Mouse (Mus musculus): ENCODE results near the gene Rgcc.

Gene Rgcc

GRCm38 (mm10) chr14:79301466-79301875 is at the start of gene Rgcc:
Gene Rgcc (minus strand): TSS chr14:79301645.
- peak; percentile 36 for DNase-seq (ENCODE audit: low read depth, low spot score)

DNA sequence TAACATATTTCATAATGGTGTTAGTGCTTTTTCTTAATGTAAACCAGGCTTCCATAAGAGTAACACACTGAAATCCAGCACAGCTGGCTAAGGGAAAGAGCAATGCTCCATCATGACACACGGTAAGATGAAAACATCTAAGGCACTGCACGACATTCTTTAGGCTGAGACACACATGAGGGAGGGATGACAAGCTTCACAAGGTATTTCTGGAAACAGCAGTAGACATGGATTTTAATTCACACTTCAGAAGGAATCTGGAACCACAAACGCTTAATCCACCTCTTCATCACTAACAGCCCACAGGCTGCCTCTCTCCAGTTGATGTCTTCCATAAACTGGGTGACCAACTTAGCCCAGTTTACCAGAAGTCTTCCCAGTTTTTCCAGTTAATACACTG is 44.9 kb upstream of the Rgcc start:
- no peak for DNase-seq (ENCODE audit: low read depth, low spot score)

- DNase-seq (ENCODE audit: low read depth, low spot score), result no peak
Measured at GRCm38 (mm10) chr14:79335613-79336012, 34.2 kb upstream of the Rgcc start.

DNA sequence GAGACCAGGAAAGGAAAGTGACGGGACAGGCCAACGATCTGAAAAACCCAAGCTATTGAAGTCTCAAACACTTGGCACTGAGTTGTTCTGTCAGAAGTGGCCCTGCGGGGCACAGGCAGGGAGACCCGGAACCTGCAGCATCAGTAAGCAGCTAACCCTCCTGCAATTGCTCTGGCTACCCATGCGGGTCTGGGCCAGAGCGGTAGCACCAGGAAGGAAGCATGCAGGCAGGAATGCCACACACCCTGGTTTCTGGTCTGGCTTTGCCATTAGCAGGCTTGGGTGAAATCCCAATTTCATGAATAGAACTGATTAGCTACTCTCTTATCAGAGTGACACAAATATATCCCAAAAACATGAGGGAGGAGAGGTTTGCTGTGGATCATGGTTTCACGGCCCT is 30.5 kb upstream of the Rgcc start:
- no peak for DNase-seq (ENCODE audit: low read depth, low spot score)

- no peak for DNase-seq (ENCODE audit: low read depth, low spot score)
Measured at GRCm38 (mm10) chr14:79330944-79331561, 29.6 kb upstream of the Rgcc start.

- DNase-seq (ENCODE audit: low read depth, low spot score), result peak; percentile 16
Measured at GRCm38 (mm10) chr14:79327033-79327432, 25.6 kb upstream of the Rgcc start.

DNA sequence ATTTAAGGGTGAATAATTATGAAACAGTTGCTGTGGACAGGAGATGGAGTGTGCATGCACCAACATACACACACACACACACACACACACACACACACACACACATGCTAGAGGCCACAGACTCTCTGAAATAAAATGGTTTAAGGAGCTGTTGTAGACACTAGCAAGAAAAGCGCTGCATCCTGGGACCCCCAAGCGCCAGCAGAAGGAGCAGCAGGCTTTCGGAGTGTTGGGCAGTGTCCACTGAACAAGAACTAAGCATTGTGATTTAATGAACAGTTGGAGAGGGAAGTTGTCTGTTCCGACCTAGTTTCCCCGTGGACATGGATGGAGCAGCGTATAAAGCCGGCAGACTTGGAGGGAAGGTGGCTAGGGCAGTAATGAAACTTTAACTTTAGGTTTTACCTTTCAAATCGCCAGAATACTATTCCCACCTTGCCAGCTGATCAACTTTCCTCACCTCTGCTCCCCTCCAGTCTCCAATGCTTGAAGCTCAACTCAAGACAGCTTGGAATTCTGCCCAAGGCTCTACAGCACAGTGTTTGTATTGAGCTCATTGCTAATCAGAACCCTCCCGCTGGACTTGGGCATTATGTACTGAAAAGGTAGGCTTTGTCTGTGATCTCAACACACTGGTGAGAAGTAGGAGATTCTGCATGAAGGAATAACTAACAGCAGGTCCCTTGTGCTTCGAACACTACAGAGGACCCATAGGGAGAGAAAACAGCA is 22.8 kb upstream of the Rgcc start:
- no peak for DNase-seq (ENCODE audit: low read depth, low spot score)

DNA sequence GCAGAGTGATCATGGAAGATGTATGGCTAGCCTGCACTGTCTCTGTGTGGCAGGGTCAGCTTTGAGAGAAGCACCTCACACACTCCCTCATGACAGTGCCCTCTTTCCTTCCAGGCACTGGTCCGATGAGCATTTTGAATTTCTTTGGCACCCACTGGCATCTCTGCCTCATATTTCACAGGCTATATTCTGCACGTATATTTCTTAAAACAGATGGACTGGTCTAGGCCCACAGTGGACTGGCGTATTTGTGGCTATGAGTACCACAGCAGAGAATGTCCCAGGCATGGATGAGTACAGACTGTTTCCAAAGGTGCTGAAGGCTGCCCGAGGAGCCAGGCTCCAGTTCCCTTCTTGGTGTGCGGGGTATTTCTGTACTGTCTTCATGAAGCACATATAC is 20.4 kb upstream of the Rgcc start:
- no peak for DNase-seq (ENCODE audit: low read depth, low spot score)

GRCm38 (mm10) chr14:79321152-79321551 is 19.7 kb upstream of the Rgcc start:
- no peak for DNase-seq (ENCODE audit: low read depth, low spot score)

- DNase-seq (ENCODE audit: low read depth, low spot score), result no peak
Measured at GRCm38 (mm10) chr14:79317602-79318001, 16.2 kb upstream of the Rgcc start.

- DNase-seq (ENCODE audit: low read depth, low spot score), result no peak
Measured at GRCm38 (mm10) chr14:79315877-79316276, 14.4 kb upstream of the Rgcc start.

- DNase-seq (ENCODE audit: low read depth, low spot score), result no peak
Measured at GRCm38 (mm10) chr14:79314245-79315010, 13.0 kb upstream of the Rgcc start.

GRCm38 (mm10) chr14:79313439-79314175 is 12.2 kb upstream of the Rgcc start:
- DNase-seq (ENCODE audit: low read depth, low spot score), result no peak

DNA sequence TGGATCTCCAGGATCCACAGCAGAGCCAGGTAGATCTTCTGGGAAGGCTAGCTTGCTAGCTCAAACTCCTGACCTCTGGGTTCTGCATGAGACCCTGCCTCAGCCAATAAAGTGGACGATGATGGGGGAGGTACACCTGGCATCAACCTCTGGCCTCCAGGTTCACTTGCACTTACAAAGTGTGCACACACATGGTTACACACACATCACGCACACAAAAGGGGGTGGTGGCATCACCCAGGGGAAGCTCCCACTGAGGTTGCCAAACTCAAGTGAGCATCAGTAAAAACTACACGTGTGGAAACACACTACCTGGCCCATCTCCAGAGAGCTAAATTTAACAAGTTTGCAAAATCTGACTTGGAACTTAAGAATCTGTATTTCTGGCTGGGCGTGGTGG is 11.3 kb upstream of the Rgcc start:
- no peak for DNase-seq (ENCODE audit: low read depth, low spot score)

DNA sequence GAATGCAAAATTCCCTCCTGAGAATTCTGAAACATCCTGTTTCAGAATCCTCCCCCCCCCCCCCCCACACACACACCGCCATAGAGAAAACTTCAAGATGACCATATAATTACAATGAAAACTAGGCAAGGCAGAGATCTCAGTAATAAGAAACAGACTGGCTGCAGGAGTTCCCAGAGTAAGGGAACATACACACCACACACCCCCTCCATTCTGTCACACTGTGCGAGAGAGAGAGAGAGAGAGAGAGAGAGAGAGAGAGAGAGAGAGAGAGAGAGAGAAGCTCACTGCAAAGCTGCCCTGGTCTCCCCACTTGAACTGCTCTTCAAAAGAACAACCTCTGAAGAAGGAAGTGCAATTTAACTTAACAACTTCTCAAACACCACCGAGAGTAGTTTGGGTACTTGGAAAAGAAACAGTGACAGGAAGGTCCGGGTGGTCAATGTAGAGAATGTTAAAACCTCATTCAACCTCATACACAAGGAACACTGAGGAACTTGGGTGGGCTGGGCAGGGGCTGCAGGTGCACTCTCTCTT is 10.5 kb upstream of the Rgcc start:
- no peak for DNase-seq (ENCODE audit: low read depth, low spot score)

DNA sequence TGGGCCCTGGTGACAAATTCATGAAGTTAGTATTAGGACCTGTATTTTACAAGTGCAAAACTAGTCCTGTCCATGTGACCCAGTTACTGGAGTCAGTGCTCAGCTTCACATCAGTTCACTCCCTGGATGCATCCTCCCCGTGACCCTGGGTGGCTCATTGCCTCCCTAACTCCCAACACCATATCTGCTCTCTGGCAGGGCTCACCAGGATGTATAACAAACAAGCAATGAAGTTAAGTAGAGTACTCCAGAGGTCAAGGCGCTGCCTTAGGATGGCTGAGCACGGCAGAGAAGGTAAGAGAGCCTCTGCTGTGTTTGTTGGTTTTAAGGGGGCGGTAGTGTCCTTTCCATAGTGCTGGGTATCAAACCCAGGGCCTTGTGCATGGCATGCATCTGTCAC is 7.7 kb upstream of the Rgcc start:
- no peak for DNase-seq (ENCODE audit: low read depth, low spot score)

DNA sequence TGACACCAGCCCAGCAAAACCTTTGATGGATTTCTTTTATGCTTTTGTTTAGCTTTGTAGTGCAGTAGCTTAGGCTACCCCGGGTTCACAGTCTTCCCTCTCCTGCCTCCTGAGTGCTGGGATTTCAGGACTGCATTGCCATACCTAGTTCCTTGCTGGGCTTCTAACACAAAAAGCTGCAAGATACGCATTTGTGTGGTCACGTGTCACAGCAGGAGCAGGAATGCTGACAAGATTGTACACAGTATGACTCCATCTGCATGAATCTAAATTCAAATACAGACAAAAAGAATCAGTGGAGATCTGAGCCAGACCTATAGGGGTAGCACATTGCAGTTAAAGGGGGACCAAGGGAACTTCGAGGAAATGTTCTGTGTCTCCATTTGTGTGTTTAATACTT is 6.9 kb upstream of the Rgcc start:
- no peak for DNase-seq (ENCODE audit: low read depth, low spot score)

GRCm38 (mm10) chr14:79307908-79308307 is 6.5 kb upstream of the Rgcc start:
- no peak for DNase-seq (ENCODE audit: low read depth, low spot score)

DNA sequence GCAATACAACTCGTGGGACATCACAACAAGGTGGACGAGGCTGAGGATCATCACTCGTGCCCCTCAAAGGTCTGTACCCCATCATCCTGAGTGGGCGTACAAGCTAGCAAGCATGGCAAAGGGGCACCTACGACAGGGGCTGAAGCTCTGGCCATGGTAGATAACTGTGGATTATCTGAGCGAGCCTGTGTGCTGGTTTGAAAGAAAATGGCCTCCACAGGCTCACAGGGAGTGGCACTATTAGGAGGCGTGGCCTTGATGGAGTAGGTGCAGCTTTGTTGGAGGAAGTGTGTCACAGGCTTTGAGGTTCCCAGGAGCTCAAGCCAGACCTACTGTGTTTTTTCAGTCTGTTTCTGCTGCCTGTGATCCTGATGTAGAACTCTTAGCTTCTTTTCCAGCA is 5.7 kb upstream of the Rgcc start:
- no peak for DNase-seq (ENCODE audit: low read depth, low spot score)

- DNase-seq (ENCODE audit: low read depth, low spot score), result no peak
Measured at GRCm38 (mm10) chr14:79304873-79305464, 3.5 kb upstream of the Rgcc start.

DNA sequence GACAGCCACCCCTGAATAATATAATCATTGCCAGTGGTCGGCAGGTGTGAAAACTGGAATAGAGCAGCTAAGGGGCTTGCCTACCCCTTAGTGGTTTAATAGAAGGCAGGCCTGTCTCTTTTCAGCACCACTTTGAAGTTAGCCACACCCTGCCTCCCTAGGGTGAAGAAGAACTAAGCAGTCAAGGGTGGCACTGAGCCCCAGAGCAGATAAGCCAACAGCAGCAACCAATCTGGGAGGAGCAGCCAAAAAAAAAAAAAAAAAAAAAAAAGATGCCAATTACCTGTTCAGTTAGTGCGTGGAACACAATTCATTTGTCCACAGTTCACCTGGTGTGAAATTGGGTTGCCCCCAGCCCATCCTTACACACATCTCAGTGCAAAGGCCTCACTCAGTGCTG is 1.7 kb upstream of the Rgcc start:
- DNase-seq (ENCODE audit: low read depth, low spot score), result no peak

All from retina, adult 2 months (tissue).